Mouse (Mus musculus) kidney, embryonic 16.5 days (tissue): ENCODE measurements at regions not wholly inside any gene's neighbourhood (a gene's known extent, or its start where the extent isn't known, plus 50 kb on each side); places are given as distances from the start of the nearest gene placed in this dataset.

ENCODE experiments used
- ATAC-seq: fragments of 200-750 bp; cut with Nextera tagmentation; 2 replicates; pipeline ENCODE4 v1.8.0; 2017; ENCODE audit warnings: moderate TSS enrichment; ENCODE audit not compliant: low FRiP score, low TSS enrichment
- H3K27ac ChIP-seq: fragments of 300-500 bp; sonication (generic); 2 replicates; pipeline ENCODE4 v1.5.1; 2014; ENCODE audit warnings: low read length
- H3K27me3 ChIP-seq: fragments of 300-500 bp; sonication (generic); 2 replicates; pipeline ENCODE4 v1.6.1; 2014; ENCODE audit warnings: low read length, control low read depth, mixed read lengths; ENCODE audit not compliant: insufficient read depth
- H3K36me3 ChIP-seq: fragments of 300-500 bp; sonication (generic); 2 replicates; pipeline ENCODE4 v1.6.1; 2014; ENCODE audit warnings: low read length, control low read depth, mixed read lengths; ENCODE audit not compliant: insufficient read depth
- H3K4me1 ChIP-seq: fragments of 300-500 bp; sonication (generic); 2 replicates; pipeline ENCODE4 v1.6.1; 2014; ENCODE audit warnings: low read length, control low read depth, mixed read lengths; ENCODE audit not compliant: insufficient read depth
- H3K4me2 ChIP-seq: fragments of 300-500 bp; sonication (generic); replicated peaks from 2 replicates; pipeline ENCODE4 v1.6.1; 2014; ENCODE audit warnings: low read depth, low read length
- H3K4me3 ChIP-seq: fragments of 300-500 bp; sonication (generic); 2 replicates; pipeline ENCODE4 v1.5.1; 2014; ENCODE audit warnings: mild to moderate bottlenecking, low read length
- H3K9ac ChIP-seq: fragments of 300-500 bp; sonication (generic); replicated peaks from 2 replicates; pipeline ENCODE4 v1.6.1; 2014; ENCODE audit warnings: low read length
- H3K9me3 ChIP-seq: fragments of 300-500 bp; sonication (generic); 2 replicates; pipeline ENCODE4 v1.6.1; 2016; ENCODE audit warnings: low read length, control low read depth
- WGBS: fragments of 180-500 bp; shearing (Covaris S2); extraction: QIAGEN DNeasy Blood & Tissue Kit; methylation state at CpG from one replicate; pipeline ENCODE4 v1.1.7; 2014; 5-methylcytosine and 5-hydroxymethylcytosine counted together

DNA sequence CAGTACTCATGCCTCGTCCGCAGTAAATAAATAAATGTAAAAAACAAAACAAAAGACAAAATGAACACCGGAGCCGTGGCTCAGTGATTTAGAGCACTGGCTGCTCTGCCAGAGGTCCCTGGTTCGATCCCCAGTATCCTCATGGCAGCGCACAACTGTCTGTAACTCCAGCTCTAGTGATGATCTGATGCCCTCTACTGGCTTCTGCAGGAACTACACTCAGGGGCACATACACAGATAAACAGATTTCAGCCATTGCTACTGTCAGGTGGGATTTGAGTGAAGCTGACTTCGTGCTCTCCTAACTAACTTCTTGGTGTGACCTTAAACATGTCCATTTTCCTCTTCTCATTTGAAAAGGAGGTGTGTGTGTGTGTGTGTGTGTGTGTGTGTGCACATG, 82.8 kb upstream of the Vrk1 start:
- Histone ChIP-seq H3K9ac (no peak overlapping the region), H3K4me3 (no peak overlapping the region), H3K9me3 (no peaks in the 10 kb centered on the region), H3K36me3 (no peaks in the 10 kb centered on the region), H3K27ac (no peak overlapping the region), H3K27me3 (no peaks in the 10 kb centered on the region), H3K4me2 (no peak overlapping the region), H3K4me1 (no peaks in the 10 kb centered on the region)
- 92% methylated on average over 7 of the region's 7 CpGs for WGBS
- no peak for ATAC-seq

GRCm38 (mm10) chr12:105929456-105929921, 80.5 kb upstream of the Vrk1 start:
- H3K4me1 ChIP-seq, result no peaks in the 10 kb centered on the region
- no peak overlapping the region for H3K4me3 ChIP-seq
- H3K9me3 ChIP-seq, result no peaks in the 10 kb centered on the region
- H3K36me3 ChIP-seq, result no peaks in the 10 kb centered on the region
- no peak overlapping the region for H3K27ac ChIP-seq
- H3K27me3 ChIP-seq, result no peaks in the 10 kb centered on the region
- no peak for ATAC-seq
- H3K4me2 ChIP-seq, result no peak overlapping the region
- H3K9ac ChIP-seq, result no peak overlapping the region
- 47% methylated on average over 12 of the region's 12 CpGs for WGBS

GRCm38 (mm10) chr12:105935441-105935880, 74.6 kb upstream of the Vrk1 start:
- H3K4me1 ChIP-seq, result no peaks in the 10 kb centered on the region
- H3K9ac ChIP-seq, result no peak overlapping the region
- H3K9me3 ChIP-seq, result no peaks in the 10 kb centered on the region
- H3K27ac ChIP-seq, result no peak overlapping the region
- H3K27me3 ChIP-seq, result no peaks in the 10 kb centered on the region
- no peaks in the 10 kb centered on the region for H3K36me3 ChIP-seq
- 4% methylated on average over 17 of the region's 22 CpGs for WGBS
- peak overlapping the region; percentile 49 for H3K4me2 ChIP-seq
- ATAC-seq, result peak; percentile 42; the same call in 1 of the 2 replicates
- H3K4me3 ChIP-seq, result peak overlapping the region; percentile 32

- Histone ChIP-seq H3K27me3 (no peaks in the 10 kb centered on the region), H3K27ac (no peak overlapping the region), H3K4me2 (no peak overlapping the region), H3K9me3 (no peaks in the 10 kb centered on the region), H3K4me1 (no peaks in the 10 kb centered on the region), H3K36me3 (no peaks in the 10 kb centered on the region), H3K9ac (no peak overlapping the region), H3K4me3 (no peak overlapping the region)
- 0 out of 2 replicates have a peak, but pooled peaks have one; percentile 39 for ATAC-seq
- WGBS, result 82% methylated on average over 18 of the region's 18 CpGs
Observed at GRCm38 (mm10) chr12:105936812-105937530, 73.1 kb upstream of the Vrk1 start.

GRCm38 (mm10) chr12:105942136-105943076, 67.6 kb upstream of the Vrk1 start:
- H3K36me3 ChIP-seq, result no peaks in the 10 kb centered on the region
- 64% methylated on average over 20 of the region's 20 CpGs for WGBS
- no peaks in the 10 kb centered on the region for H3K4me1 ChIP-seq
- no peak overlapping the region for H3K9ac ChIP-seq
- H3K27me3 ChIP-seq, result no peaks in the 10 kb centered on the region
- ATAC-seq, result no peak
- no peak overlapping the region for H3K4me2 ChIP-seq
- H3K9me3 ChIP-seq, result no peaks in the 10 kb centered on the region
- no peak overlapping the region for H3K4me3 ChIP-seq
- no peak overlapping the region for H3K27ac ChIP-seq

DNA sequence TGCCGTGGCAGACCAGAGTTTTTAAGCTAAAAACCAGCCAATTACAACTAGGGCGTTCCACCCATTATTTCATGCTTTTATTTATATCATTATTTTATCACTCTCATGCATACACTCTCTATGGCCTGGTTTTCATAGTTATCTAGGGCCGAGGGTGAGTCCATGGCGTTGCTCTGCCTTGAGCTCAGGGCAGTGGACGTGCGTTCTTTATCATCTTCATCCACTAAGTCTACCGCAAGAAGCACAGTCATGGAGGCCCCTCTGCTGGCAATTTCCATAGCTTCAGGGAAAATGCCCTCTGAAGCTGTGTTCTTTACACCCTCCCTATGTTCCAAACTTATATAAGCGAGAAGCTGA, 67.0 kb upstream of the Vrk1 start:
- Histone ChIP-seq H3K27me3 (no peaks in the 10 kb centered on the region), H3K27ac (no peak overlapping the region), H3K4me3 (no peak overlapping the region), H3K4me2 (no peak overlapping the region), H3K9me3 (no peaks in the 10 kb centered on the region), H3K9ac (no peak overlapping the region), H3K4me1 (no peaks in the 10 kb centered on the region), H3K36me3 (no peaks in the 10 kb centered on the region)
- ATAC-seq, result no peak
- 87% methylated on average over 8 of the region's 8 CpGs for WGBS

DNA sequence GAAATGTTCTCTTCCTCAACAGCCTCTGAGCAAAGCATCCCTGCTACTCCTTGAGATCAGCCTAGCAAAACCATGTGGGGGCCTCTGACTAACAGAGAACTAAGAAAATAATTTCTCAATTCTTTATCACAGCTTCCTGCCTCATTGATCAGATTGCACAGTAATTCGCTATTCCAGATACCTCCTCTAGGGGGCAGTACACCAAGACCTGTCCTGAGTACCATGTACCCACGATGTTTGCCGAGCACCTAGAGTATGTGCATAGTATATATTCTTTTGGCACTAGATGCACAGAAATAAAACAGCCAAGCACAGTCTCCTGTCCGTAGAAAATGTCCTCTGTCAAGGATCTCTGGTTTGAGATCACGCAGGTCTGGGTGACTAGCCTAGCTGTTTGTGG, 62.7 kb upstream of the Vrk1 start:
- no peak overlapping the region for H3K4me3 ChIP-seq
- ATAC-seq, result no peak

GRCm38 (mm10) chr12:105948322-105948721, 61.7 kb upstream of the Vrk1 start:
- H3K4me1 ChIP-seq, result no peaks in the 10 kb centered on the region
- no peak for ATAC-seq
- H3K4me3 ChIP-seq, result no peak overlapping the region
- H3K9me3 ChIP-seq, result no peaks in the 10 kb centered on the region
- WGBS, result 70% methylated on average over 2 of the region's 2 CpGs
- H3K9ac ChIP-seq, result no peak overlapping the region
- no peak overlapping the region for H3K27ac ChIP-seq
- no peak overlapping the region for H3K4me2 ChIP-seq
- H3K27me3 ChIP-seq, result no peaks in the 10 kb centered on the region
- no peaks in the 10 kb centered on the region for H3K36me3 ChIP-seq

More for the DNA sequence above, 62.7 kb upstream of the Vrk1 start:
- H3K4me1 ChIP-seq, result no peaks in the 10 kb centered on the region
- H3K9ac ChIP-seq, result no peak overlapping the region
- H3K9me3 ChIP-seq, result no peaks in the 10 kb centered on the region
- 66% methylated on average over 5 of the region's 5 CpGs for WGBS
- H3K36me3 ChIP-seq, result no peaks in the 10 kb centered on the region
- H3K4me2 ChIP-seq, result no peak overlapping the region
- no peaks in the 10 kb centered on the region for H3K27me3 ChIP-seq
- H3K27ac ChIP-seq, result no peak overlapping the region

DNA sequence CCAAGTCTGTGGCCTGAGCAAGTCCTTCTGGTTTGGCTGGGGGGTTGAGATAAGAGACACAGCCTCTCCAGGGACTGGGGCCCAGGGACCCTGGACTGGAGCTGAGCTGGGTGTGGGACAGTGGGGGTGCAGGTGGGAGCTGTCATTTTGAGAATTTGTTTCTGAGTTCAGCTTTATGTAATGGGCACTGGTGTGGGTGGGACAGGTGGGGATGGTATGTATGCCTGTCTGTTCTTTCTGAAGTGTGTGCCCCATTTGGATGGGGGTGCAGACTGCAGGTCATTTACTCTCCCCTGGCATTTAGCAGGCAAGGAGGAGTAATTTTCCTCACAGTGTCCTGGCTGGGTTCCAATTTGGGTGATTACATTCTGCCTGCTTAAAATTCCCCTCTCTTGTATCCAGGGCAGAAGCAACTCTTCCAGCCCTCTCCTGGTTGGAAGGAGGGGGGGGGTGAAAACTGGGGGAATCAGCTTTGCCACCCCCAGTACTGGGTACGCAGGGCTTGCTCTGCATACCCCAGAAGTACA, 54.2 kb upstream of the Vrk1 start:
- 78% methylated on average over 1 of the region's 1 CpGs for WGBS
- Histone ChIP-seq H3K9ac (no peak overlapping the region), H3K4me3 (no peak overlapping the region), H3K27ac (no peak overlapping the region), H3K4me2 (no peak overlapping the region), H3K36me3 (no peaks in the 10 kb centered on the region), H3K27me3 (peaks cover 15% of the 10 kb centered on the region), H3K9me3 (no peaks in the 10 kb centered on the region), H3K4me1 (no peaks in the 10 kb centered on the region)
- no peak for ATAC-seq
